Mouse (Mus musculus) bone marrow macrophage, adult 2 months (primary cell): ENCODE measurements around the gene Numbl.

ENCODE experiments used
- CTCF ChIP-seq: IDR thresholded peaks from 2 replicates; pipeline ENCODE4 v1.5.1; 2012; ENCODE audit warnings: low read depth, mild to moderate bottlenecking, low read length, moderate library complexity
- POLR2A ChIP-seq: IDR thresholded peaks from 2 replicates; pipeline ENCODE4 v1.6.1; 2012; ENCODE audit warnings: mild to moderate bottlenecking, low read depth, low read length, borderline replicate concordance

GRCm38 (mm10) chr7:27238568-27238967 is 19.7 kb upstream of the Numbl start:
- no peak for TF ChIP-seq POLR2A
- no peak for TF ChIP-seq CTCF
